Mouse (Mus musculus) myocyte (in vitro differentiated cells): ENCODE measurements around the gene Zpld1. TPM values are rescaled to one million over a fixed set of nuclear protein-coding genes. Genes with fewer than 3 reads are reported as not detected.

Source experiments
- H3K27me3 ChIP-seq: one replicate; pipeline ENCODE4 v1.6.1; 2011; ENCODE audit not compliant: control insufficient read depth, insufficient read depth, insufficient read length
- H3K36me3 ChIP-seq: one replicate; pipeline ENCODE4 v1.6.1; 2011; ENCODE audit not compliant: control insufficient read depth, insufficient read depth
- H3K4me2 ChIP-seq: one replicate; pipeline ENCODE4 v1.6.1; 2011; ENCODE audit warnings: low read depth, control low read depth
- H3K4me3 ChIP-seq: one replicate; pipeline ENCODE4 v1.5.1; 2011; ENCODE audit warnings: mild to moderate bottlenecking, control low read depth, moderate library complexity
- H3K79me2 ChIP-seq: one replicate; pipeline ENCODE4 v1.6.1; 2011; ENCODE audit not compliant: control insufficient read depth, insufficient read depth
- H3ac ChIP-seq: one replicate; pipeline ENCODE4 v1.6.1; 2011; ENCODE audit not compliant: control insufficient read depth, insufficient read length
- CEBPB ChIP-seq: IDR thresholded peaks from 2 replicates; pipeline ENCODE4 v1.6.1; 2011; ENCODE audit warnings: mild to moderate bottlenecking, moderate library complexity; ENCODE audit not compliant: poor library complexity, insufficient read depth, severe bottlenecking
- E2F4 ChIP-seq: IDR thresholded peaks from one replicate; pipeline ENCODE4 v1.6.1; 2011; ENCODE audit warnings: mild to moderate bottlenecking, control low read depth, moderate library complexity; ENCODE audit not compliant: insufficient read depth
- MAX ChIP-seq: IDR thresholded peaks from one replicate; pipeline ENCODE4 v1.6.1; 2011; ENCODE audit warnings: low read depth, mild to moderate bottlenecking, control low read depth
- MYOD1 ChIP-seq, 3 experiments: IDR thresholded peaks; one replicate each; pipeline ENCODE4 v1.6.1; 2011; ENCODE audit warnings: control low read depth in 2 of 3, low read depth in 2 of 3, mild to moderate bottlenecking in 2 of 3, moderate library complexity in 1 of 3; ENCODE audit not compliant: insufficient read length in 2 of 3, control insufficient read depth in 1 of 3
- MYOG ChIP-seq, 3 experiments: IDR thresholded peaks; one replicate each; pipeline ENCODE4 v1.6.1; 2011; ENCODE audit warnings: control low read depth in 2 of 3, low read depth in 2 of 3, mild to moderate bottlenecking in 2 of 3; ENCODE audit not compliant: insufficient read length in 2 of 3, control insufficient read depth in 1 of 3, insufficient read depth in 1 of 3
- POLR2A ChIP-seq: IDR thresholded peaks from one replicate; pipeline ENCODE4 v1.6.1; 2011; ENCODE audit warnings: low read depth, mild to moderate bottlenecking, control low read depth, moderate library complexity; ENCODE audit not compliant: insufficient read length
- POLR2AphosphoS2 ChIP-seq: IDR thresholded peaks from one replicate; pipeline ENCODE4 v1.6.1; 2011; ENCODE audit warnings: low read depth, control low read depth; ENCODE audit not compliant: insufficient read length
- REST ChIP-seq: IDR thresholded peaks from one replicate; pipeline ENCODE4 v1.6.1; 2011; ENCODE audit warnings: mild to moderate bottlenecking, control low read depth, moderate library complexity; ENCODE audit not compliant: insufficient read depth, insufficient read length
- SRF ChIP-seq: IDR thresholded peaks from one replicate; pipeline ENCODE4 v1.6.1; 2011; ENCODE audit warnings: low read depth; ENCODE audit not compliant: control insufficient read depth, insufficient read length
- TCF12 ChIP-seq: IDR thresholded peaks from one replicate; pipeline ENCODE4 v1.6.1; 2011; ENCODE audit warnings: mild to moderate bottlenecking, control low read depth; ENCODE audit not compliant: poor library complexity, insufficient read depth, severe bottlenecking
- TCF3 ChIP-seq: IDR thresholded peaks from one replicate; pipeline ENCODE4 v1.6.1; 2011; ENCODE audit warnings: low read depth, control low read depth; ENCODE audit not compliant: insufficient read length
- USF1 ChIP-seq: IDR thresholded peaks from one replicate; pipeline ENCODE4 v1.6.1; 2011; ENCODE audit warnings: low read depth, mild to moderate bottlenecking, control low read depth, moderate library complexity
- polyA plus RNA-seq: library from polyadenylated mRNA; unstranded; fragments of >200 nt; fragmentation: generic; extraction: Trizol; gene quantifications from one replicate; pipeline ENCODE4 v1.2.1, GENCODE M21; 2012; ENCODE audit warnings: missing spikeins

Gene Zpld1
- polyA plus RNA-seq, 1 experiment = 0.07 TPM

GRCm38 (mm10) chr16:55240996-55241395 lies 56.8 kb downstream of the Zpld1 start:
- Histone ChIP-seq H3K4me2 (no peak overlapping the region), H3K36me3 (no peaks in the 10 kb centered on the region), H3K27me3 (no peaks in the 10 kb centered on the region), H3K4me3 (no peak overlapping the region), H3ac (no peak overlapping the region), H3K79me2 (no peaks in the 10 kb centered on the region)
- TF ChIP-seq SRF = no peak
- no peak for TF ChIP-seq POLR2AphosphoS2
- TF ChIP-seq CEBPB = no peak
- TF ChIP-seq TCF12 = no peak
- TF ChIP-seq USF1 = no peak
- TF ChIP-seq POLR2A = no peak

- Histone ChIP-seq H3K4me2 (no peak overlapping the region), H3K4me3 (no peak overlapping the region), H3K79me2 (no peaks in the 10 kb centered on the region), H3ac (no peak overlapping the region), H3K36me3 (no peaks in the 10 kb centered on the region), H3K27me3 (no peaks in the 10 kb centered on the region)
- TF ChIP-seq POLR2AphosphoS2 = no peak
- no peak for TF ChIP-seq MYOD1 (IDR thresholded peaks at IDR 0.05; ENCODE audit: control insufficient read depth in 1 of 3, insufficient read length in 2 of 3, low read depth in 2 of 3)
- TF ChIP-seq TCF12 = no peak
- no peak for TF ChIP-seq SRF
- no peak for TF ChIP-seq USF1
- no peak for TF ChIP-seq CEBPB
- no peak for TF ChIP-seq MAX
- no peak for TF ChIP-seq E2F4
Measured at GRCm38 (mm10) chr16:55228995-55229622, 68.7 kb downstream of the Zpld1 start.

- H3K27me3 ChIP-seq = no peaks in the 10 kb centered on the region
- H3K36me3 ChIP-seq = no peaks in the 10 kb centered on the region
- H3ac ChIP-seq = no peak overlapping the region
- H3K4me3 ChIP-seq = no peak overlapping the region
- no peaks in the 10 kb centered on the region for H3K79me2 ChIP-seq
- no peak overlapping the region for H3K4me2 ChIP-seq
- TF ChIP-seq TCF3 (no peak), MYOG (IDR thresholded peaks at IDR 0.05; ENCODE audit: control insufficient read depth in 1 of 3, insufficient read depth in 1 of 3, insufficient read length in 2 of 3, low read depth in 2 of 3) (no peak), SRF (no peak), MYOD1 (IDR thresholded peaks at IDR 0.05; ENCODE audit: control insufficient read depth in 1 of 3, insufficient read length in 2 of 3, low read depth in 2 of 3) (no peak), TCF12 (no peak), CEBPB (no peak), POLR2AphosphoS2 (no peak), USF1 (no peak), REST (no peak), POLR2A (no peak), E2F4 (no peak), MAX (no peak)
Measured at GRCm38 (mm10) chr16:55203945-55204344, 93.8 kb downstream of the Zpld1 start.

GRCm38 (mm10) chr16:55190397-55190796 lies 107.4 kb downstream of the Zpld1 start:
- H3ac ChIP-seq = no peak overlapping the region
- TF ChIP-seq MYOD1 (IDR thresholded peaks at IDR 0.05; ENCODE audit: control insufficient read depth in 1 of 3, insufficient read length in 2 of 3, low read depth in 2 of 3) (no peak), MAX (no peak)

GRCm38 (mm10) chr16:55185370-55185769 lies 112.4 kb downstream of the Zpld1 start:
- TF ChIP-seq E2F4 = no peak
- TF ChIP-seq MAX = no peak
- TF ChIP-seq REST = no peak
- no peak for TF ChIP-seq MYOD1 (IDR thresholded peaks at IDR 0.05; ENCODE audit: control insufficient read depth in 1 of 3, insufficient read length in 2 of 3, low read depth in 2 of 3)
- H3K36me3 ChIP-seq = no peaks in the 10 kb centered on the region
- H3K79me2 ChIP-seq = no peaks in the 10 kb centered on the region
- H3ac ChIP-seq = no peak overlapping the region
- H3K4me2 ChIP-seq = no peak overlapping the region
- H3K27me3 ChIP-seq = no peaks in the 10 kb centered on the region
- no peak overlapping the region for H3K4me3 ChIP-seq

More at GRCm38 (mm10) chr16:55190397-55190796, 107.4 kb downstream of the Zpld1 start:
- Histone ChIP-seq H3K4me3 (no peak overlapping the region), H3K27me3 (no peaks in the 10 kb centered on the region), H3K36me3 (no peaks in the 10 kb centered on the region), H3K79me2 (no peaks in the 10 kb centered on the region), H3K4me2 (no peak overlapping the region)
